Mouse (Mus musculus) lung, postnatal 0 days (tissue): ENCODE measurements around the gene Ctps2.

ENCODE experiments used
- CTCF ChIP-seq: IDR thresholded peaks from 2 replicates; pipeline ENCODE4 v1.5.1; 2016; ENCODE audit warnings: antibody characterized with exemption, mild to moderate bottlenecking
- EP300 ChIP-seq: IDR thresholded peaks from 2 replicates; pipeline ENCODE4 v1.6.1; 2016; ENCODE audit warnings: antibody characterized with exemption, mild to moderate bottlenecking, control low read depth

- TF ChIP-seq CTCF, result no peak
- TF ChIP-seq EP300, result no peak
Observed at GRCm38 (mm10) chrX:162900938-162901337, at the start of gene Ctps2.
